Mouse (Mus musculus) small intestine, adult 2 months (tissue): ENCODE measurements around the gene Defb13. TPM values are rescaled to one million over a fixed set of nuclear protein-coding genes. Genes with fewer than 3 reads are reported as not detected.
"Not testable (repeated sequence)": the region's sequence is repeated elsewhere in the genome, so short reads cannot be mapped to it uniquely, and the experiment has no call there.

ENCODE experiments used
- H3K27ac ChIP-seq: fragments of 200-500 bp; 2 replicates; pipeline ENCODE4 v1.5.1; 2012; ENCODE audit warnings: low read depth, low read length, control low read depth, inconsistent platforms; ENCODE audit not compliant: insufficient read depth
- H3K27me3 ChIP-seq: fragments of 200-500 bp; 2 replicates; pipeline ENCODE4 v1.6.1; 2012; ENCODE audit warnings: mild to moderate bottlenecking, moderate library complexity, low read length, inconsistent platforms; ENCODE audit not compliant: control insufficient read depth, insufficient read depth
- H3K36me3 ChIP-seq: fragments of 200-500 bp; 2 replicates; pipeline ENCODE4 v1.6.1; 2012; ENCODE audit warnings: mild to moderate bottlenecking, low read length, control low read depth, inconsistent platforms; ENCODE audit not compliant: control insufficient read depth, insufficient read depth
- H3K4me1 ChIP-seq: fragments of 200-500 bp; 2 replicates; pipeline ENCODE4 v1.6.1; 2012; ENCODE audit warnings: low read length, inconsistent platforms, mixed read lengths; ENCODE audit not compliant: control insufficient read depth, insufficient read depth, insufficient read length
- H3K4me3 ChIP-seq: fragments of 200-500 bp; 2 replicates; pipeline ENCODE4 v1.5.1; 2012; ENCODE audit warnings: low read depth, mild to moderate bottlenecking, control low read depth, inconsistent platforms, low read length, moderate library complexity
- CTCF ChIP-seq: fragments of 200-500 bp; IDR thresholded peaks from 2 replicates; pipeline ENCODE4 v1.5.1; 2012; ENCODE audit warnings: low read depth, mild to moderate bottlenecking, control low read depth, inconsistent platforms, low read length, moderate library complexity, mixed read lengths; ENCODE audit not compliant: insufficient replicate concordance, insufficient read length; ENCODE audit errors: extremely low read depth
- POLR2A ChIP-seq: fragments of 200-500 bp; IDR thresholded peaks from 2 replicates; pipeline ENCODE4 v1.6.1; 2012; ENCODE audit warnings: low read depth, mild to moderate bottlenecking, control low read depth, inconsistent platforms, low read length, moderate library complexity
- WGBS: fragments of 180-500 bp; shearing (Covaris S2); methylation state at CpG from one replicate; pipeline ENCODE4 v1.1.7; 2018; 5-methylcytosine and 5-hydroxymethylcytosine counted together
- polyA plus RNA-seq: library from polyadenylated mRNA; depleted of rRNA; stranded (reverse); fragments of >200 nt; gene quantifications from 2 replicates; pipeline ENCODE4 v1.2.3, GENCODE M21; 2012; rRNA removed

Gene Defb13
- not detected in 2 replicates for polyA plus RNA-seq

DNA sequence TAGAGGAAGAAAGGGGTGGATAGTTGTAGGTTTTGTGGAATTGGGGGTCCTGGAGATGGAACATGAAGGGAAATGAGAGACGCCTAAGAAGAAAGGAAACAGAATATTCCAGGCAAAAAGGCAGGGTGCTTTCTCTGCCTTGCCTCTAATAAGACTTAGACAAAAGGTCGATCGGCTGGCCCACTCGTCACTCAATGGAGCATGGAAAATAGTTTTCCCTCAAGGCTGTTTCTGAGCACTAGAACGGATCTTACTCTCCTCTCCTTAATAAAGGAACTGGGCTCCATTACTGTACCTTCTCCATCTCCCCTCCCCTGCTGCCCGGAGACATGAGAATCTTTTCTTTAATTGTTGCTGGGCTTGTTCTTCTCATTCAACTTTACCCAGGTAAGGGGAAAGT lies at the start of gene Defb13:
Defb13 (plus strand) TSS at position 301 of the 400 bp plus-strand sequence.
- TF ChIP-seq POLR2A = no peak
- TF ChIP-seq CTCF = no peak
- H3K27ac ChIP-seq = no peak within 1 kb of the TSS
- 84% methylated on average over 6 of the region's 6 CpGs for WGBS
- no peaks in the 10 kb centered on the region for H3K4me1 ChIP-seq
- H3K4me3 ChIP-seq = no peak within 1 kb of the TSS
- H3K36me3 ChIP-seq = no peaks in the 10 kb centered on the region
- H3K27me3 ChIP-seq = no peaks in the 10 kb centered on the region

- not testable (repeated sequence) for H3K4me1 ChIP-seq, H3K27me3 ChIP-seq, H3K36me3 ChIP-seq, H3K4me3 ChIP-seq, H3K27ac ChIP-seq
Observed at GRCm38 (mm10) chr8:21906290-21906689, 40.3 kb upstream of the Defb13 start, which contains the start of gene Defb11. TSS of gene Defb11 (minus strand) at chr8:21906412.

- TF ChIP-seq POLR2A (no peak), CTCF (no peak)
- no peak overlapping the region for H3K27ac ChIP-seq
- H3K4me3 ChIP-seq = no peak overlapping the region
- H3K4me1 ChIP-seq = no peaks in the 10 kb centered on the region
- 33% methylated on average over 1 of the region's 1 CpGs for WGBS
- H3K36me3 ChIP-seq = no peaks in the 10 kb centered on the region
- no peaks in the 10 kb centered on the region for H3K27me3 ChIP-seq
Observed at GRCm38 (mm10) chr8:21911931-21912330, 34.6 kb upstream of the Defb13 start.

- Histone ChIP-seq H3K4me1 (no peaks in the 10 kb centered on the region), H3K4me3 (no peak overlapping the region), H3K27ac (no peak overlapping the region), H3K36me3 (no peaks in the 10 kb centered on the region), H3K27me3 (no peaks in the 10 kb centered on the region)
- WGBS = 23% methylated on average over 2 of the region's 2 CpGs
- no peak for TF ChIP-seq POLR2A
Observed at GRCm38 (mm10) chr8:21912554-21912953, 34.0 kb upstream of the Defb13 start.

GRCm38 (mm10) chr8:21915625-21916024 lies 30.9 kb upstream of the Defb13 start:
- Histone ChIP-seq H3K4me1 (no peaks in the 10 kb centered on the region), H3K36me3 (no peaks in the 10 kb centered on the region), H3K27ac (no peak overlapping the region), H3K27me3 (no peaks in the 10 kb centered on the region), H3K4me3 (no peak overlapping the region)
- 84% methylated on average over 3 of the region's 3 CpGs for WGBS
- TF ChIP-seq POLR2A (no peak), CTCF (no peak)

- H3K36me3 ChIP-seq, H3K27me3 ChIP-seq, H3K4me3 ChIP-seq, H3K4me1 ChIP-seq, H3K27ac ChIP-seq: not testable (repeated sequence)
- WGBS = 83% methylated on average over 3 of the region's 3 CpGs
Observed at GRCm38 (mm10) chr8:21930754-21931153, 15.8 kb upstream of the Defb13 start.

DNA sequence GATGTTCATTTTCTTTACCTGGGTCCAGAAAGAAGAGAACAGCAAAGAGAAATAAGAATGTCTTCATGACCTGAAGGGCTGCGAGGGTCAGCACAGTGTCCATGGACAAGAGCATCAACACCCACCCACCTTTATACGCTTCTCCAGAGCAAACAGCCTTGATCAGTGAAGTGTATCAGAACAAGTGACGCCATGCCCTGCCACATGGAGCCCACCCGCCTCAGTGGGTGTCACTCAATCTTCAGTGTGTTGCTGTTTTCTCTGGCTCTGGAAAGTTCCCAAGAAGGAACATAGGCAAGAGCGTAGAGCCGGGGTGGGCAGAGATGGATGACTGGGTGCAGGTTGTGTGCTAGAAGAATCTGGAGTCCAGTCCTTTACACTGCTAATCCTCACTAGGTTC lies 14.0 kb upstream of the Defb13 start, which contains the start of gene Defb15:
Defb15 (minus strand) TSS at position 101 of the 400 bp plus-strand sequence.
- H3K4me3 ChIP-seq = no peak within 1 kb of the TSS
- no peak for TF ChIP-seq CTCF
- no peak for TF ChIP-seq POLR2A
- no peak within 1 kb of the TSS for H3K27ac ChIP-seq
- WGBS = 87% methylated on average over 6 of the region's 6 CpGs
- no peaks in the 10 kb centered on the region for H3K36me3 ChIP-seq
- H3K4me1 ChIP-seq = no peaks in the 10 kb centered on the region
- no peaks in the 10 kb centered on the region for H3K27me3 ChIP-seq

DNA sequence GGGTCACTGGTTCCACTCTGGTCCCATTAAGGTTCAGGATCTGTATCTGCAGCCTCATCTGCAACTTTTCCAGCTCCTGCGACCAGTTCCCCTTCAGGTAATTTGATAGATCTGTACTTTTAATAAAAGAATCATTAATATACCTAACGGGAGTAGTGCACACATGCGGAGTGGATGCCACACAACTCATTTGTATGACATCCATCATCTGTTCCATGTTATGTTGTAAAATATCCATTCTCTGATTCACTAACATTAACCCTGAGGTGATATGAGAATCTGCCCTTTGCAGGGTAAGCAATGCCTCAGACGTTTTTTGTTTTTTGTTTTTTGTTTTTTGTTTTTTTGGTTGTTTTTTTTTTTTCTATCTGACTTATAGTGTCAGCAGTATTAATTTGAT lies 8.5 kb upstream of the Defb13 start, which contains the start of gene Defb35:
Defb35 (plus strand) TSS at position 301 of the 400 bp plus-strand sequence.
- H3K27me3 ChIP-seq, H3K27ac ChIP-seq, H3K4me3 ChIP-seq, H3K36me3 ChIP-seq, H3K4me1 ChIP-seq: not testable (repeated sequence)
- WGBS = 79% methylated on average over 4 of the region's 4 CpGs
